Mouse (Mus musculus) frontal cortex, adult (tissue): Measurements from ENCODE around the gene Wwp2.

Experiments used
- ATAC-seq: cut with Nextera tagmentation; 2 replicates; pipeline ENCODE4 v1.9.2; 2017; ENCODE audit warnings: mild to moderate bottlenecking, moderate library complexity, mixed read lengths; ENCODE audit not compliant: low TSS enrichment

Gene Wwp2

GRCm38 (mm10) chr8:107507019-107507418 lies 70.9 kb downstream of the Wwp2 start:
- no peak for ATAC-seq

GRCm38 (mm10) chr8:107510204-107510603 lies 74.0 kb downstream of the Wwp2 start:
- no peak for ATAC-seq

GRCm38 (mm10) chr8:107510766-107511165 lies 74.6 kb downstream of the Wwp2 start:
- ATAC-seq = no peak

GRCm38 (mm10) chr8:107513249-107513648 lies 77.1 kb downstream of the Wwp2 start:
- ATAC-seq = no peak

- no peak for ATAC-seq
These were observed 79.0 kb downstream of the Wwp2 start for GRCm38 (mm10) chr8:107514949-107515721.

GRCm38 (mm10) chr8:107518726-107519125 lies 82.6 kb downstream of the Wwp2 start:
- no peak for ATAC-seq

- ATAC-seq = no peak
These were observed 83.7 kb downstream of the Wwp2 start for GRCm38 (mm10) chr8:107519860-107520259.

GRCm38 (mm10) chr8:107521788-107522554 lies 85.8 kb downstream of the Wwp2 start:
- ATAC-seq = no peak

GRCm38 (mm10) chr8:107522555-107522833 lies 86.3 kb downstream of the Wwp2 start:
- peak; percentile 93 for ATAC-seq

GRCm38 (mm10) chr8:107524535-107524934 lies 88.4 kb downstream of the Wwp2 start:
- no peak for ATAC-seq

GRCm38 (mm10) chr8:107528786-107529185 lies 92.6 kb downstream of the Wwp2 start:
- ATAC-seq = no peak

GRCm38 (mm10) chr8:107537472-107537871 lies 101.3 kb downstream of the Wwp2 start:
- peak; percentile 42; the same call in 1 of the 2 replicates for ATAC-seq

- ATAC-seq = no peak
These were observed 104.5 kb downstream of the Wwp2 start for GRCm38 (mm10) chr8:107540623-107541022.

GRCm38 (mm10) chr8:107541369-107541768 lies 105.2 kb downstream of the Wwp2 start:
- ATAC-seq = 0 out of 2 replicates have a peak, but pooled peaks have one; percentile 26

- no peak for ATAC-seq
These were observed 106.0 kb downstream of the Wwp2 start for GRCm38 (mm10) chr8:107542151-107542550.

- ATAC-seq = no peak
These were observed 107.5 kb downstream of the Wwp2 start for GRCm38 (mm10) chr8:107543714-107544113.

- ATAC-seq = no peak
These were observed 108.0 kb downstream of the Wwp2 start for GRCm38 (mm10) chr8:107544211-107544610.

GRCm38 (mm10) chr8:107544651-107545174 lies 108.5 kb downstream of the Wwp2 start:
- ATAC-seq = peak; percentile 47

- ATAC-seq = no peak
These were observed 109.5 kb downstream of the Wwp2 start for GRCm38 (mm10) chr8:107545621-107546152.

GRCm38 (mm10) chr8:107546154-107546553 lies 110.0 kb downstream of the Wwp2 start:
- ATAC-seq = peak; percentile 84

GRCm38 (mm10) chr8:107546817-107547216 lies 110.7 kb downstream of the Wwp2 start:
- ATAC-seq = no peak

GRCm38 (mm10) chr8:107552234-107552633 lies 116.1 kb downstream of the Wwp2 start:
- no peak for ATAC-seq

GRCm38 (mm10) chr8:107555231-107555630 lies 119.1 kb downstream of the Wwp2 start:
- ATAC-seq = no peak
